Mouse (Mus musculus) kidney, postnatal 25 days (tissue): ENCODE data around the gene Gm42688.
A peak's percentile ranks its signal among the peaks of the same experiment; 100 is the strongest.

Experiments used
- DNase-seq, 2 experiments: peaks; one replicate each; pipeline ENCODE4 v3.0.0; 2021; ENCODE audit warnings: mixed read lengths in 2 of 2

Gm42688 gene

DNA sequence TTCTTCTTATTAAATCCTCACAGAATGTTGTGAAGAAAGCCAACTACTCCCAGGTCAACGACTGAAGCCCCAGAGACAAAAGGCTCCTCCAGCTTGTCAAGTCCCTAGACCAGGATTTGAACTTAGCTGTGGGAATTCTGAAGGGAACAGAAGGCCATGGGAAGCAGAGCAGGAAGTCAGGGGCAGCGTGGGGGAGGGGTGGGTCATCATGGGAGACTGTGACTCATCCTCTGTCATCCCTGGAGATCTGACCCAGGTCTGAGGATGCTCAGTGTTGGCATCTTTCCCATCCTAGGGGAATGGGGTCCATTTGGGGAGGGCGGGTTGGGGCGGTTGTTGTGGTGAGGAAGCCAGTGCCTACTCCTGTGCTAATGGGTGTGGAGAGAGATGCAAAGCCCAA is 40.2 kb downstream of the Gm42688 start:
- peak; percentile 48 to 56 for DNase-seq

DNA sequence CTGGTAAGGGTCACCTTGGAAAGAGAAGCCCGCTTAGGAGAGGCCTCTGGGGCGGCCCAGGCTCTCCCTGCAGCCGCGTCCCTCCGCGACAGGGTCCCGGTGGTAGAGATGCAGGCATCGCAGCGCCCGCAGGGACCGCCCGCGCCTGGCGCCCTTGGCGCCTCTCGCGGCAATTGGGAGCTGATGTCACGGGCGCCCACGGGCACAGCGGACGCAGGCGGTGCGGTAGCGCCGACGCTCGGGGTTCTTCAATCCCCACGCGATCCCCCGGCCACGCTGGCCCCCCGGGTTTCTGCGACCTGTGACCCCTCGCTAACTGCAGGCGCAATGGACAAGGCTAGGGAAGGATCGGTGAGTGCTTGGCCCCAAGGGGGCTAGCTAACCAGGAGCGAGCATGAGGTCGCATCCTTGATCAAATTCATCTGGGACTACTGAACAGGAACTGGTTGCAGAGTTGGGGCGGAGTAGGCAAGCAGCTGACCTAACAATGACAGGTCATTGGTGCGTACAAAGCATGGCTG is 40.9 kb downstream of the Gm42688 start:
- DNase-seq = peak in 1 of 2 experiments; percentile 56

DNA sequence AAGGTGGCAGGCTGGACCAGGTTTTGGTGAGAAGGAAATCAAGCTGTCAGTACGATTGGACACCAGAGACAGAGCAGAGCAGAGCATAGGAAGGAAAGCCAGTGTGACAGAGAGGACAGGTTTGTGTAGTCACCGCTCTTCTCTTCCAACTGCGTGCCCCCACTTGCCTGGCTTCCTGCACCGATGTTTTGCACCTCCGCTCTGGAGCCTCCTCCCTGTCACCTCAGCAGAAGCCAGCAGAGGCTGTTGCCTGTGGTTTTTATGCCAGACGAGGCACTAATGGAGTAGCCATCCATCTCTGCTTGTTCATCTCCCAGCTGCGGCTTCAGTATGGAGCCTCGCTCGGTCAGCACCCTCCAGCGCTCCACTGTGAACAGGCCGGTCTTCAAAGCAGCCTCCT is 41.5 kb downstream of the Gm42688 start:
- no peak for DNase-seq

DNA sequence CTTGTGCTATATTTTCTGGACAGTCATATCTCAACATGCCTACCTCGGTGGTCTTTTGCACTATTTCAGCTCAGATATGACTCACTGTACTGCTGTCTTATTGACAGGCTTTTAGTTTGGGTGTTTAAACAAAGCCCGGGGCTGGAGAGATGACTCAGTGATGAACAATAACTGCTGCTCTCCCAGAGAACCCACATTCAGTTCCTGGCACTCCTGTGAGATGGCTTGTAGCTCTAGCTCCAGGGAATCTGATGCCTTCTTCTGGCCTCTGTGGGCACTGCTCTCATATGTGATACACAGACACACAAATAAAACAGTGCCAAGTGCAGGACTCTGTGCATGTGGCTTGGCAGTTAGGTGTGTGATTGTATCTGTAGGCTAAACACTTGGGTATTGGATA is 43.8 kb downstream of the Gm42688 start:
- DNase-seq = peak in 1 of 2 experiments; percentile 31

DNA sequence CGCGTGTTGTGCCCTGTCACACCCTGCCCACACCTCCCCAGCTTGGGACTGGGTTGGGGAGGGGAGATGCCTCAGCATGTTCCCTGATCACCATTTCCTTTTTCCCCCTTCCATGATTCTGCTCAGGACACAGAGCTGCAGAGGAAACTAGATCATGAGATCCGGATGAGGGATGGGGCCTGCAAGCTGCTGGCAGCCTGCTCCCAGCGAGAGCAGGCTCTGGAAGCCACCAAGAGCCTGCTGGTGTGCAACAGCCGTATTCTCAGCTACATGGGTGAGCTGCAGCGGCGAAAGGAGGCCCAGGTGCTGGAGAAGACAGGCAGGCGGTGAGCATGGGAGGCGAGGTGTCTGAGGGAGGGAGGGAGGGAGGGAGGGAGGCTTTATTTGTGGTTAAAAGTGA is 44.4 kb downstream of the Gm42688 start:
- DNase-seq = no peak

DNA sequence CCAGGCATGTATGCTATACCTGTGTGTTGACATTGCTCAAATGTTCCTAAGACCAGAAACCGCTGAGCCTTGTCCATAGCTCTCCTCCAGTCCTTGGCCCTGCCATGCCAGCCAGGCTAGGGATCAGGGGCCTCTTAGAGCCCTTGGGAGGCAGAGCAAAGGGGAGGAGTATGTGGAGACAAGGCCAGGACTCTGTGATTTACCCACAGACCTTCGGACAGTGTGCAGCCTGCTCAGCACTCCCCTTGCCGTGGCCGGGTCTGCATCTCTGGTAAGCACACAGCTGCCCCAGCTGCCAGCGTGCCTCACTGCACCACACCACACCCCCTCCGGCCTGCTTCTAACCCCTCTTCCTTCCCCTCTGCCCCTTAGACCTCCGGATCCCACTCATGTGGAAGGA is 45.9 kb downstream of the Gm42688 start:
- peak in 1 of 2 experiments; percentile 50 for DNase-seq

DNA sequence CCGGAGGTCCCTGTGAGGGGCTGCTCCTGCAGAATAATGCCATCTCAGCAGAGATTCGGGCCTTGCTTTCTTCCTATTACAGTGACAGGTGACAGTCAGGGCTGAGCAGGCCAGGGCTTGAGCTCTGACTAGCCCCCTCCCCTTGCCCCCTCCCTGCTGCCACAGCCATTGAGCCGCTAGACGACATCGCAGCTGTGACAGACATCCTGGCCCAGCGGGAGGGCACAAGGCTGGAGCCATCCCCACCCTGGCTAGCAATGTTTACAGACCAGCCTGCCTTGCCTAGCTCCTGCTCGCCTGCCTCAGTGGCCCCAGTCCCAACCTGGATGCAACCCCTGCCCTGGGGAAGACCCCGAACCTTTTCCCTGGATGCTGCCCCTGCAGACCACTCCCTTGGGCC is 50.3 kb downstream of the Gm42688 start:
- DNase-seq = no peak

DNA sequence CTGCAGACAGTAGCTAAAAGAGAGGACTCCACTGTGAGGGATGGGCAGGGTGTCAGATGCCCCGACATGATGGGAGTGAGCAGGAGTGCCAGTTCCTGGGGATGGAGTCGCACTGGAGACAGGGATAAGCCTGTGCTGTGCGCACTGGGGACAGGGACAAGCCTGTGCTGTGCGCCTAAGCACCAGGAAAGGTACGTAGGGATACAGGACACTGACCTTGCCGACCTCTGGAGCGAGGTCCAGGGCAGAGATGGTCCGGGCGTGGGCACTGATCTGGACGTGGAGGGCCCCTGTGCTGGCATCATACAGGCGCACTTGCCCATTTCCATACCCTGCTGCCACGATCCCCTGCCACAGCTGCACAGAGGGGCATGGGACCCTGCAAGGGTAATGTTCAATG is 51.6 kb downstream of the Gm42688 start:
- peak in 1 of 2 experiments; percentile 31 for DNase-seq

DNA sequence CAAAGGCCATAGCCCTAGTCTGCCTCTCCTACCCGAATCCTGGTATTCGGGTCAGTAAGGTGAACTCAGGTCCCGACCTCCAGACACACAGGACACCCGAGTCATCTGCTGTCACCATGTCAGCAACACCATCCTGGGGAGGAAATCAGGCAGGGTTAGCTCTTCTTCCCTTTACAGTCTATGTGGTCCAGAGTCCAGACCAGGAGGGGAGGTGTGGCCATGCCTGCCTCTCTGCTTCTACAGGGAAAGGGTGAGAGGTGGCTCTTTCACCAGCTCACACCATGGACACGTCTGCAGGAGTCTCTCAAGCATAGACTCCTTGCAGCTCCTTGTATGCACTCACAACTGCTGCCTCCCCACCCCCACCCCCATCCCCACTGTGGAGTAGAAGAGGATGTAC is 52.1 kb downstream of the Gm42688 start:
- peak in 1 of 2 experiments; percentile 39 for DNase-seq

DNA sequence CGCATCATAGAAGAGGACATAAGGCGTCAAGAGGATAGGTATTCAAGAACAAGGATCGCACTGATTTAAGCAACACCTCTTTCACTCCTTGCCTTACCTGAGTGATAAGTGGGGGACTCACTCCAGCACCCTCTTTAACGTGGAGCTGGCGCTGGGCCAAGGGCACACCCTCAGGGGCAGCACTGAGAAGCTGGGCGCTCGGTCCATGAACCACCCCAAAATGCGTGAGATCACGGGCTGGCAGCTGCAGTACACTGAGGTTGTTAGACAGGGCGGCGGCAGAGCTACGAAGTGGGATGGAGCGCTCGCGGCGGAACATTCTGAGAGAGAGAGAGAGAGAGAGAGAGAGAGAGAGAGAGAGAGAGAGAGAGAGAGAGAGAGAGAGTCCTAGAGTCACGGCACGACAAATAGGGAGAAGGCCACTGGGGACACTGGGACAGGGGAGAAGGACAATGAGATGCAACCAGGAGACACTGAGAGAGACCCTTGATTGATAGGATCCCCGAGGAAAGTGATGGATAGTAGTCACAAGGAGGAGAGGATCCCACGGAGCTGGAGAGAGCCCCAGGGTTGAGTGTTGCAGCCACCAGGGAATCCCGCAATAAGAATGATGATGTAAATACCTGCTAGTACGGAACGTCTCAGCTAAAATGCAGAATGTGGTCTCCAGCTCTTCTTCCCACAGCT is 54.3 kb downstream of the Gm42688 start:
- peak in 1 of 2 experiments; percentile 40 for DNase-seq

DNA sequence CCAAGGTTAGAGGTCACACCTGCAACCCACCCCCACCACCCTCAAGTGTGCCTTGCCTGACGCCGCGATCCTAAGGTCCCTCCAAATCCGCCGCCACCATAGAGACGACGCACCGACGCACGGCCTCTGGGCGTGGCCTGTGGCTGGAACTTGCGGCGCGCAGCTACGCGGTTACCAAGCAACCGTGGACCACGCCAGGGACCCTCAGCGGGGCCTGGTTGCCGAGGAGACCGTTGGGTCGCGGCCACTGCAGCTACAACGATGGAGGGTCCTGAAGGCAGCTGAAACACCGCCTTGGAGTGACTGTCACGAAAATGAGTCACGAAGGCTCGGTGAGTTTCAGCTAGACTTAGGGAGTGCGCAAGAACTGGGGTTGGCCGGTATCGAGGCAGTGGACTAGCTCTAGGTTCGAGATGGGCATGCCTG is 54.9 kb downstream of the Gm42688 start, which contains the start of the genes Wdr54 and 1700003E16Rik:
Gene Wdr54 (minus strand): TSS at position 139 of the 426 bp plus-strand sequence.
Gene 1700003E16Rik (plus strand): TSS at position 146 of the 426 bp plus-strand sequence.
- DNase-seq = peak; percentile 63 to 75

DNA sequence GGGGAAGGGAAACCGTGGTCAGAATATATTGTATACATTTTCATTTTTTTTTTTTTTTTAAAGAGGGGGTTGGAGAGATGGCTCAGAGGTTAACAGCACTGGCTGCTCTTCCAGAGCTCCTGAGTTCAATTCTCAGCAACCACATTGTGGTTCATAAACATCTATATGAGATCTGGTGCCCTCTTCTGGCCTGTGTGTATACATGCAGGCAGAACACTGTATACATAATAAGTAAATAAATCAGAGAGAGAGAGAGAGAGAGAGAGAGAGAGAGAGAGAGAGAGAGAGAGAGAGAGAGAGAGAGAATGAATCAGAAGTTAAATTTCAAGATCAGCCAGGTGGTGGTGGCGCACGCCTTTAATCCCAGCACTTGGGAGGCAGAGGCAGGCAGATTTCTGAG is 58.0 kb downstream of the Gm42688 start:
- peak in 1 of 2 experiments; percentile 35 for DNase-seq
